Mouse (Mus musculus) ES-E14 (cell line): Measurements from ENCODE around the gene Lmntd1.

Experiments used
- MAFK ChIP-seq: IDR thresholded peaks from 2 replicates; pipeline ENCODE4 v1.6.1; 2014; ENCODE audit warnings: mild to moderate bottlenecking, low read depth, low read length, inconsistent platforms; ENCODE audit not compliant: insufficient read depth
- ZNF384 ChIP-seq: IDR thresholded peaks from 2 replicates; pipeline ENCODE4 v1.6.1; 2012; ENCODE audit warnings: low read depth, low read length, inconsistent platforms

- TF ChIP-seq MAFK (no peak), ZNF384 (no peak)
Observed at GRCm38 (mm10) chr6:145404369-145405051, 209.6 kb downstream of the Lmntd1 start.
